Mouse (Mus musculus) stomach, embryonic 16.5 days (tissue): Measurements from ENCODE around the gene Plppr2. TPM values are rescaled to one million over a fixed set of nuclear protein-coding genes. Genes with fewer than 3 reads are reported as not detected.

ENCODE experiments used
- ATAC-seq: fragments of 200-750 bp; cut with Nextera tagmentation; 2 replicates; pipeline ENCODE4 v1.8.0; 2017; ENCODE audit warnings: moderate number of reproducible peaks, moderate TSS enrichment; ENCODE audit not compliant: insufficient read depth, low FRiP score
- H3K27ac ChIP-seq: fragments of 300-500 bp; sonication (generic); 2 replicates; pipeline ENCODE4 v1.5.1; 2014; ENCODE audit warnings: low read length
- H3K27me3 ChIP-seq: fragments of 300-500 bp; sonication (generic); 2 replicates; pipeline ENCODE4 v1.6.1; 2014; ENCODE audit warnings: low read length, control low read depth, mixed read lengths; ENCODE audit not compliant: control insufficient read depth, insufficient read depth
- H3K36me3 ChIP-seq: fragments of 300-500 bp; sonication (generic); 2 replicates; pipeline ENCODE4 v1.6.1; 2014; ENCODE audit warnings: low read length; ENCODE audit not compliant: control insufficient read depth, insufficient read depth
- H3K4me1 ChIP-seq: fragments of 300-500 bp; sonication (generic); 2 replicates; pipeline ENCODE4 v1.6.1; 2014; ENCODE audit warnings: low read length, control low read depth, mixed read lengths; ENCODE audit not compliant: control insufficient read depth, insufficient read depth
- H3K4me2 ChIP-seq: fragments of 300-500 bp; sonication (generic); 2 replicates; pipeline ENCODE4 v1.6.1; 2014; ENCODE audit warnings: low read depth, low read length, mixed read lengths
- H3K4me3 ChIP-seq: fragments of 300-500 bp; sonication (generic); replicated peaks from 2 replicates; pipeline ENCODE4 v1.5.1; 2014; ENCODE audit warnings: mild to moderate bottlenecking, low read length
- H3K9ac ChIP-seq: fragments of 300-500 bp; sonication (generic); 2 replicates; pipeline ENCODE4 v1.6.1; 2014; ENCODE audit warnings: low read length
- H3K9me3 ChIP-seq: fragments of 300-500 bp; sonication (generic); replicated peaks from 2 replicates; pipeline ENCODE4 v1.6.1; 2016; ENCODE audit warnings: low read length, control low read depth; ENCODE audit not compliant: control insufficient read depth
- WGBS: fragments of 180-500 bp; shearing (Covaris S2); extraction: QIAGEN DNeasy Blood & Tissue Kit; methylation state at CpG from one replicate; pipeline ENCODE4 v1.1.7; 2014; 5-methylcytosine and 5-hydroxymethylcytosine counted together
- polyA plus RNA-seq: library from polyadenylated mRNA; unstranded; fragments of >200 nt; fragmentation: Nextera tagmentation; extraction: Ambion mirVana; gene quantifications from 2 replicates; pipeline ENCODE4 v1.2.1, GENCODE M21; 2015

Gene Plppr2
- polyA plus RNA-seq, 1 experiment from 2014 or later: 6.9 TPM

GRCm38 (mm10) chr9:21987592-21988342, 50.9 kb downstream of the Plppr2 start:
- H3K36me3 ChIP-seq: no peaks in the 10 kb centered on the region
- no peak overlapping the region for H3K9ac ChIP-seq
- 11% methylated on average over 36 of the region's 36 CpGs for WGBS
- H3K27me3 ChIP-seq: peaks cover 58% of the 10 kb centered on the region
- no peak overlapping the region for H3K27ac ChIP-seq
- H3K9me3 ChIP-seq: no peaks in the 10 kb centered on the region
- H3K4me3 ChIP-seq: peak overlapping the region; percentile 52
- no peak for ATAC-seq
- H3K4me2 ChIP-seq: peak overlapping the region; percentile 77
- peaks cover 15% of the 10 kb centered on the region for H3K4me1 ChIP-seq

- no peaks in the 10 kb centered on the region for H3K36me3 ChIP-seq
- H3K4me2 ChIP-seq: peak overlapping the region; percentile 77
- peak; percentile 54; the same call in 1 of the 2 replicates for ATAC-seq
- peaks cover 58% of the 10 kb centered on the region for H3K27me3 ChIP-seq
- peaks cover 15% of the 10 kb centered on the region for H3K4me1 ChIP-seq
- no peaks in the 10 kb centered on the region for H3K9me3 ChIP-seq
- 1% methylated on average over 32 of the region's 32 CpGs for WGBS
- H3K9ac ChIP-seq: peak overlapping the region; percentile 66
- H3K27ac ChIP-seq: no peak overlapping the region
- H3K4me3 ChIP-seq: peak overlapping the region; percentile 52
Observed at GRCm38 (mm10) chr9:21988421-21989101, 51.7 kb downstream of the Plppr2 start.

GRCm38 (mm10) chr9:21989230-21990110, 52.6 kb downstream of the Plppr2 start, which contains the start of gene Rgl3:
Gene Rgl3, minus strand, starts transcription at chr9:21989446.
- ATAC-seq: peak; percentile 65
- peak within 1 kb of the TSS; percentile 77 for H3K4me2 ChIP-seq
- H3K36me3 ChIP-seq: no peaks in the 10 kb centered on the region
- H3K4me1 ChIP-seq: peaks cover 15% of the 10 kb centered on the region
- 2% methylated on average over 41 of the region's 42 CpGs for WGBS
- peak within 1 kb of the TSS; percentile 66 for H3K9ac ChIP-seq
- H3K27ac ChIP-seq: no peak within 1 kb of the TSS
- no peaks in the 10 kb centered on the region for H3K9me3 ChIP-seq
- peak within 1 kb of the TSS; percentile 52 for H3K4me3 ChIP-seq
- H3K27me3 ChIP-seq: peaks cover 58% of the 10 kb centered on the region

- Histone ChIP-seq H3K36me3 (no peaks in the 10 kb centered on the region), H3K9me3 (no peaks in the 10 kb centered on the region), H3K4me1 (peaks cover 15% of the 10 kb centered on the region), H3K4me2 (no peak overlapping the region), H3K4me3 (no peak overlapping the region), H3K27ac (no peak overlapping the region), H3K27me3 (peaks cover 51% of the 10 kb centered on the region), H3K9ac (no peak overlapping the region)
- WGBS: 71% methylated on average over 4 of the region's 4 CpGs
- no peak for ATAC-seq
Observed at GRCm38 (mm10) chr9:21992227-21992626, 55.4 kb downstream of the Plppr2 start.

GRCm38 (mm10) chr9:21996178-21996867, 59.5 kb downstream of the Plppr2 start:
- H3K9me3 ChIP-seq: no peaks in the 10 kb centered on the region
- H3K27ac ChIP-seq: no peak overlapping the region
- H3K27me3 ChIP-seq: peaks cover 11% of the 10 kb centered on the region
- ATAC-seq: no peak
- H3K36me3 ChIP-seq: no peaks in the 10 kb centered on the region
- no peak overlapping the region for H3K4me2 ChIP-seq
- no peaks in the 10 kb centered on the region for H3K4me1 ChIP-seq
- no peak overlapping the region for H3K9ac ChIP-seq
- no peak overlapping the region for H3K4me3 ChIP-seq
- 76% methylated on average over 3 of the region's 3 CpGs for WGBS

Other genes starting within 250 kb of the Plppr2 start
- 62.2 and 69.3 TPM in 2 replicates for gene Ldlr, start 213.6 kb upstream of the Plppr2 start, polyA plus RNA-seq
- 83.7 and 87.5 TPM in 2 replicates for gene Spc24, start 176.7 kb upstream of the Plppr2 start, polyA plus RNA-seq
- 11.2 and 11.6 TPM in 2 replicates for gene Kank2, start 138.3 kb upstream of the Plppr2 start, polyA plus RNA-seq
- 6.4 TPM in 2 replicates for gene Angptl8, start 101.5 kb upstream of the Plppr2 start, polyA plus RNA-seq
- 39.4 and 41.6 TPM in 2 replicates for gene Dock6, start 84.4 kb upstream of the Plppr2 start, polyA plus RNA-seq
- gene Rab3d, start 18.8 kb upstream of the Plppr2 start, polyA plus RNA-seq: 106 and 130 TPM in 2 replicates
- 3.4 and 4.6 TPM in 2 replicates for gene Ccdc159, start 9.6 kb upstream of the Plppr2 start, polyA plus RNA-seq
- gene Tmem205, start 9.5 kb upstream of the Plppr2 start, polyA plus RNA-seq: 74.5 and 81.2 TPM in 2 replicates
- gene Swsap1, start 18.7 kb downstream of the Plppr2 start, polyA plus RNA-seq: 5.6 and 6.0 TPM in 2 replicates
- gene Epor, start 26.5 kb downstream of the Plppr2 start, polyA plus RNA-seq: 10.4 and 11.8 TPM in 2 replicates
- gene Rgl3, start 52.4 kb downstream of the Plppr2 start, polyA plus RNA-seq: 6.1 and 6.2 TPM in 2 replicates
- gene Ccdc151, start 65.6 kb downstream of the Plppr2 start, polyA plus RNA-seq: 0.53 and 0.59 TPM in 2 replicates
- gene Prkcsh, start 65.8 kb downstream of the Plppr2 start, polyA plus RNA-seq: 102 TPM in 2 replicates
- 1.9 and 2.1 TPM in 2 replicates for gene Elavl3, start 115.0 kb downstream of the Plppr2 start, polyA plus RNA-seq
- gene Gm49318, start 134.2 kb downstream of the Plppr2 start, polyA plus RNA-seq: not detected in 2 replicates
- gene Zfp653, start 134.3 kb downstream of the Plppr2 start, polyA plus RNA-seq: 11.2 and 11.7 TPM in 2 replicates
- gene Ecsit, start 148.4 kb downstream of the Plppr2 start, polyA plus RNA-seq: 43.5 and 43.9 TPM in 2 replicates
- gene Cnn1, start 162.2 kb downstream of the Plppr2 start, polyA plus RNA-seq: 505 and 582 TPM in 2 replicates
- gene Elof1, start 180.1 kb downstream of the Plppr2 start, polyA plus RNA-seq: 152 and 158 TPM in 2 replicates
- gene Acp5, start 198.7 kb downstream of the Plppr2 start, polyA plus RNA-seq: 42.2 and 45.3 TPM in 2 replicates
- gene Pigyl, start 219.8 kb downstream of the Plppr2 start, polyA plus RNA-seq: 90.4 and 93.4 TPM in 2 replicates